Mouse (Mus musculus): ENCODE measurements at regions not wholly inside any gene's neighbourhood (a gene's known extent, or its start where the extent isn't known, plus 50 kb on each side); places are given as distances from the start of the nearest gene placed in this dataset.
A peak's percentile ranks its signal among the peaks of the same experiment; 100 is the strongest.

DNA sequence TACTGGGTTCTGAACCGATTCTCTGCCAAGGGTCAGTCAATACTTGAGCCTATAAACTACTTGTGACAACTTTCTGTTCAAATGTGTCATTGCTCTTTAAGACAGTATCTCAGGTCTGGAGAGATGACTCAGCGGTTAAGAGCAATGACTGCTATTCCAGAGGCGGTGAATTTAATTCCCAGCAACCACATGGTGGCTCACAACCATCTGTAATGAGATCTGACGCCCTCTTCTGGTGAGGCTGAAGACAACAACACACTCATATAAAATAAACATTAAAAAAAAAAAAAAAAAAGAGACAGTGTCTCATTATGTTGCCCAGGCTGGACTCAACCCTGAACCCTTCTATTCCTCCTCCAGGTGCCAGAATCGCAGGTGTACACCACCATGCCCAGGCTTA lies 159.0 kb upstream of the Ubl3 start:
- no peak for TF ChIP-seq EP300 (IDR thresholded peaks at IDR 0.05; ENCODE audit: low read depth)
- peak; percentile 13; the same call in 1 of the 2 replicates for TF ChIP-seq CTCF (IDR thresholded peaks at IDR 0.05; ENCODE audit: low read depth)

Measured in liver, embryonic 14.5 days (tissue).